Comparison of ENCODE assay signal across 14 mouse cellular contexts in the genomic region with DNA sequence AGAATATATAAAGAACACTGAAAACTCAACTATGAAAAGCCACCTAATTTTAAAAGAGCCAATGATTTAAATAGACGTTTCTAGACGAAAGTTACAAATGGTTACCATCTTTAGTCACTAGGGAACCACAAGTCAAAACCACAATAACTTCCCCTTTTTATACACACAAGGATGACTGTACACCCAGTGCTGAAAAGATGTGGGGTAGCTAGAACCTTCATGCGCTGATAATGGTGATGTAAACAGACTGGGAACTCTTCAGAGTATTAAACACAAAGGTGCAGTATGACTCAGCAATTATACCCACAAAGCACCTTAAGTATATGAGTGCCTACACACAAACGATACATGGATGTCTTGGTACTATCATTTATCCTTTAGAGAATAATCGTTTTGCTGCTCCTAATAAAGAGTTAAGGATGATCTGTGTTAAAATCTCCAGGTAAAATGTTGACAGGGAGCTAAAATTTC. TPM values are rescaled to one million over a fixed set of nuclear protein-coding genes. Genes with fewer than 3 reads are reported as not detected.
DNase-seq lines count a peak whose midpoint lies in the region; ATAC-seq lines count a peak whose summit lies in the region.
"Had no signal": no experiment of that assay in that cellular context is flagged by ENCODE, and none has a peak within 500 bp of the region (broad histone marks: within the 10 kb centered on the region; RNA-seq: fewer than 3 reads in every experiment).

No protein-coding gene starts in this region.

- no peaks in the 10 kb centered on the region for H3K9me3 ChIP-seq in megakaryocyte, embryonic 14.5 days
- H3K9me3 ChIP-seq in forebrain, embryonic 14.5 days (replicated peaks; ENCODE audit: control insufficient read depth, low read length) = no peaks in the 10 kb centered on the region
- H3K9me3 ChIP-seq: heart, embryonic 10.5 days; liver, embryonic 15.5 days had no signal

- peaks cover 14% of the 10 kb centered on the region for H3K4me1 ChIP-seq in megakaryocyte, embryonic 14.5 days
- no peaks in the 10 kb centered on the region for H3K4me1 ChIP-seq in forebrain, embryonic 14.5 days (ENCODE audit: control insufficient read depth, insufficient read depth, low read length)
- H3K4me1 ChIP-seq: heart, embryonic 10.5 days had no signal

- WGBS in forebrain, embryonic 14.5 days = 88% methylated on average over 5 of the region's 5 CpGs

- H3K4me3 ChIP-seq in megakaryocyte, embryonic 14.5 days (replicated peaks) = peak overlapping the region; percentile 33
- no peak overlapping the region for H3K4me3 ChIP-seq in forebrain, embryonic 14.5 days (ENCODE audit: low read depth, low read length)
- H3K4me3 ChIP-seq: heart, embryonic 10.5 days; liver, embryonic 15.5 days had no signal

- ATAC-seq in forebrain, embryonic 14.5 days = no peak
- ATAC-seq: forebrain, embryonic 16.5 days had no signal

- H3K27me3 ChIP-seq in megakaryocyte, embryonic 14.5 days (replicated peaks) = no peaks in the 10 kb centered on the region
- no peaks in the 10 kb centered on the region for H3K27me3 ChIP-seq in forebrain, embryonic 14.5 days (replicated peaks; ENCODE audit: control insufficient read depth, insufficient read depth, low read length)
- H3K27me3 ChIP-seq: liver, embryonic 15.5 days had no signal

- H3K9ac ChIP-seq in forebrain, embryonic 14.5 days (ENCODE audit: low read length) = no peak overlapping the region
- H3K9ac ChIP-seq: liver, embryonic 15.5 days had no signal

- H3K27ac ChIP-seq in forebrain, embryonic 14.5 days (ENCODE audit: low read depth, low read length) = no peak overlapping the region
- H3K27ac ChIP-seq: heart, embryonic 10.5 days; liver, embryonic 15.5 days had no signal

- H3K36me3 ChIP-seq in megakaryocyte, embryonic 14.5 days (replicated peaks; ENCODE audit: low read length) = peaks cover 28% of the 10 kb centered on the region
- no peaks in the 10 kb centered on the region for H3K36me3 ChIP-seq in forebrain, embryonic 14.5 days (ENCODE audit: control insufficient read depth, insufficient read depth, low read length)
- H3K36me3 ChIP-seq: heart, embryonic 10.5 days had no signal

- H3K4me2 ChIP-seq in forebrain, embryonic 14.5 days (ENCODE audit: low read length) = no peak overlapping the region
- H3K4me2 ChIP-seq: liver, embryonic 15.5 days; midbrain, embryonic 11.5 days had no signal

- DNase-seq in thymus, postnatal 0 days (ENCODE audit: low spot score) = peak; percentile 29
- no peak for DNase-seq in thymus, postnatal 14 days
- peak; percentile 7 for DNase-seq in T-cell, adult 2 months (ENCODE audit: low spot score)
- no peak for DNase-seq in heart, adult 9 months (ENCODE audit: low spot score in 2 of 2)
- no peak for DNase-seq in forebrain, embryonic 14.5 days (ENCODE audit: low spot score)
- no peak for DNase-seq in kidney, adult 9 months
- DNase-seq: cerebellum, adult 11-12 months; heart, postnatal 36 days; kidney, postnatal 25 days had no signal

RNA-seq across cellular contexts. Expression of gene Abcc2, which starts 10.5 kb away (rescaled TPM):
- polyA plus RNA-seq in thymus, postnatal 0 days (2015; fragmentation: Nextera tagmentation; extraction: Ambion mirVana) = not detected in 2 replicates
- polyA plus RNA-seq in megakaryocyte, embryonic 14.5 days (2012; ENCODE audit: insufficient read depth, low replicate concordance) = not detected in 2 replicates
- not detected in 2 replicates for polyA plus RNA-seq in forebrain, embryonic 14.5 days (2014; fragmentation: Nextera tagmentation; extraction: Ambion mirVana)
- polyA plus RNA-seq: forebrain, embryonic 16.5 days; midbrain, embryonic 11.5 days had no signal

RNA-seq across cellular contexts. Expression of gene Cox15, which starts 18.7 kb away (rescaled TPM):
- 8.7 and 9.8 TPM in 2 replicates for polyA plus RNA-seq in thymus, postnatal 0 days (2015; fragmentation: Nextera tagmentation; extraction: Ambion mirVana)
- polyA plus RNA-seq in megakaryocyte, embryonic 14.5 days (2012; ENCODE audit: insufficient read depth, low replicate concordance) = 0.56 and 2.6 TPM in 2 replicates
- 5.7 and 6.7 TPM in 2 replicates for polyA plus RNA-seq in forebrain, embryonic 14.5 days (2014; fragmentation: Nextera tagmentation; extraction: Ambion mirVana)

RNA-seq across cellular contexts. Expression of gene Cutc, which starts 18.7 kb away (rescaled TPM):
- polyA plus RNA-seq in thymus, postnatal 0 days (2015; fragmentation: Nextera tagmentation; extraction: Ambion mirVana) = 25.4 and 26.5 TPM in 2 replicates
- polyA plus RNA-seq in megakaryocyte, embryonic 14.5 days (2012; ENCODE audit: insufficient read depth, low replicate concordance) = 5.0 TPM in 1 of 2 replicates, not detected in the other
- 7.1 and 9.0 TPM in 2 replicates for polyA plus RNA-seq in forebrain, embryonic 14.5 days (2014; fragmentation: Nextera tagmentation; extraction: Ambion mirVana)

Comparison
In these comparisons a context has a peak if more than half of its experiments do, and no peak if none do; other contexts are left out.
1. DNase-seq: peak in thymus, postnatal 0 days (single experiment) and T-cell, adult 2 months (single experiment); none in thymus, postnatal 14 days (single experiment), heart, adult 9 months (0 of 2), forebrain, embryonic 14.5 days (single experiment) and kidney, adult 9 months (single experiment).